Comparison of ENCODE assay signal across 10 mouse cellular contexts in genomic region chr1:185754486-185755290, GRCm38 (mm10).
A peak's percentile ranks its signal among the peaks of the same experiment; 100 is the strongest.
DNase-seq lines count a peak whose midpoint lies in the region; ATAC-seq and TF ChIP-seq lines count a peak whose summit lies in the region.
"Had no signal": no experiment of that assay in that cellular context is flagged by ENCODE, and none has a peak within 500 bp of the region (broad histone marks: within the 10 kb centered on the region; RNA-seq: fewer than 3 reads in every experiment).

No protein-coding gene starts in this region.

- no peak for DNase-seq in heart, adult 2 months
- no peak for DNase-seq in heart, adult 8-10 months (ENCODE audit: low spot score)
- DNase-seq in midbrain, postnatal 0 days (ENCODE audit: low spot score), result peak; percentile 33
- peak; percentile 32 for DNase-seq in retina, postnatal 1 day
- DNase-seq in thymus, postnatal 25 days, result no peak
- no peak for DNase-seq in hindbrain, embryonic 14.5 days (ENCODE audit: low spot score)
- DNase-seq: right cerebral cortex, postnatal 4 days had no signal

- H3K4me1 ChIP-seq in heart, adult 2 months (ENCODE audit: control insufficient read depth, insufficient read depth, low read length), result no peaks in the 10 kb centered on the region
- no peaks in the 10 kb centered on the region for H3K4me1 ChIP-seq in midbrain, postnatal 0 days (ENCODE audit: insufficient read depth, low read length)
- H3K4me1 ChIP-seq in midbrain, embryonic 16.5 days (ENCODE audit: control insufficient read depth, insufficient read depth, low read length), result no peaks in the 10 kb centered on the region
- peaks cover 4% of the 10 kb centered on the region for H3K4me1 ChIP-seq in kidney, embryonic 15.5 days
- H3K4me1 ChIP-seq in hindbrain, embryonic 14.5 days (replicated peaks; ENCODE audit: control insufficient read depth, insufficient read depth, low read length), result no peaks in the 10 kb centered on the region

- no peak overlapping the region for H3K4me2 ChIP-seq in midbrain, postnatal 0 days (ENCODE audit: low read depth, low read length, poor library complexity, severe bottlenecking)
- no peak overlapping the region for H3K4me2 ChIP-seq in midbrain, embryonic 16.5 days (ENCODE audit: low read length)
- no peak overlapping the region for H3K4me2 ChIP-seq in kidney, embryonic 15.5 days
- H3K4me2 ChIP-seq in hindbrain, embryonic 14.5 days (replicated peaks), result no peak overlapping the region

- intact Hi-C loops in heart, adult 2 months (cut with DNase I), result no loop called here

- no peak for TF ChIP-seq POLR2A in heart, adult 2 months (IDR thresholded peaks at IDR 0.05; ENCODE audit: insufficient read depth, low read depth, low read length)

- no peaks in the 10 kb centered on the region for H3K36me3 ChIP-seq in heart, adult 2 months (ENCODE audit: control insufficient read depth, insufficient read depth, low read length)
- no peaks in the 10 kb centered on the region for H3K36me3 ChIP-seq in midbrain, postnatal 0 days (ENCODE audit: insufficient read depth, low read length)
- no peaks in the 10 kb centered on the region for H3K36me3 ChIP-seq in midbrain, embryonic 16.5 days (ENCODE audit: control insufficient read depth, insufficient read depth, low read length)
- no peaks in the 10 kb centered on the region for H3K36me3 ChIP-seq in kidney, embryonic 15.5 days
- H3K36me3 ChIP-seq in hindbrain, embryonic 14.5 days (replicated peaks; ENCODE audit: control insufficient read depth, insufficient read depth), result no peaks in the 10 kb centered on the region

- no peaks in the 10 kb centered on the region for H3K79me2 ChIP-seq in heart, adult 2 months (replicated peaks; ENCODE audit: control insufficient read depth, insufficient read depth, low read length)

- no peak overlapping the region for H3K27ac ChIP-seq in heart, adult 2 months
- H3K27ac ChIP-seq in midbrain, postnatal 0 days (ENCODE audit: low read depth, low read length), result no peak overlapping the region
- no peak overlapping the region for H3K27ac ChIP-seq in midbrain, embryonic 16.5 days (ENCODE audit: low read length)
- no peak overlapping the region for H3K27ac ChIP-seq in kidney, embryonic 15.5 days
- no peak overlapping the region for H3K27ac ChIP-seq in hindbrain, embryonic 14.5 days

- no peak overlapping the region for H3K4me3 ChIP-seq in heart, adult 2 months
- H3K4me3 ChIP-seq in midbrain, postnatal 0 days (ENCODE audit: low read depth, low read length), result no peak overlapping the region
- H3K4me3 ChIP-seq in midbrain, embryonic 16.5 days (ENCODE audit: low read depth, low read length), result no peak overlapping the region
- no peak overlapping the region for H3K4me3 ChIP-seq in kidney, embryonic 15.5 days (replicated peaks)
- H3K4me3 ChIP-seq in hindbrain, embryonic 14.5 days (replicated peaks; ENCODE audit: low read length), result no peak overlapping the region
- H3K4me3 ChIP-seq: erythroblast, embryonic 14.5 days had no signal

- H3K9ac ChIP-seq in heart, adult 2 months (ENCODE audit: low read depth, low read length), result no peak overlapping the region
- H3K9ac ChIP-seq in midbrain, postnatal 0 days (replicated peaks; ENCODE audit: low read length, poor library complexity, severe bottlenecking), result no peak overlapping the region
- no peak overlapping the region for H3K9ac ChIP-seq in midbrain, embryonic 16.5 days (ENCODE audit: low read depth, low read length)
- no peak overlapping the region for H3K9ac ChIP-seq in kidney, embryonic 15.5 days
- H3K9ac ChIP-seq in hindbrain, embryonic 14.5 days, result no peak overlapping the region

- no peak for ATAC-seq in midbrain, postnatal 0 days (ENCODE audit: low FRiP score)
- ATAC-seq in midbrain, embryonic 16.5 days, result no peak
- ATAC-seq in kidney, embryonic 15.5 days (replicated peaks; ENCODE audit: low FRiP score), result peak; percentile 58
- no peak for ATAC-seq in hindbrain, embryonic 14.5 days (ENCODE audit: low FRiP score)

- H3K9me3 ChIP-seq in midbrain, postnatal 0 days (ENCODE audit: low read length), result no peaks in the 10 kb centered on the region
- H3K9me3 ChIP-seq in midbrain, embryonic 16.5 days (replicated peaks; ENCODE audit: control insufficient read depth, low read length, poor library complexity, severe bottlenecking), result no peaks in the 10 kb centered on the region
- H3K9me3 ChIP-seq in kidney, embryonic 15.5 days (replicated peaks), result no peaks in the 10 kb centered on the region
- H3K9me3 ChIP-seq in hindbrain, embryonic 14.5 days (ENCODE audit: control insufficient read depth, low read length), result no peaks in the 10 kb centered on the region

- no peaks in the 10 kb centered on the region for H3K27me3 ChIP-seq in heart, adult 2 months (ENCODE audit: control insufficient read depth, insufficient read depth, low read length)
- H3K27me3 ChIP-seq in midbrain, postnatal 0 days (ENCODE audit: insufficient read depth, low read length), result no peaks in the 10 kb centered on the region
- no peaks in the 10 kb centered on the region for H3K27me3 ChIP-seq in midbrain, embryonic 16.5 days (ENCODE audit: control insufficient read depth, insufficient read depth, low read depth, low read length)
- H3K27me3 ChIP-seq in kidney, embryonic 15.5 days, result no peaks in the 10 kb centered on the region
- no peaks in the 10 kb centered on the region for H3K27me3 ChIP-seq in hindbrain, embryonic 14.5 days (ENCODE audit: control insufficient read depth, insufficient read depth, low read length)

- TF ChIP-seq CTCF in heart, adult 2 months (IDR thresholded peaks at IDR 0.05), result peak; percentile 55
- TF ChIP-seq CTCF in midbrain, postnatal 0 days (IDR thresholded peaks at IDR 0.05), result peak; percentile 56

- TF ChIP-seq EP300 in heart, adult 2 months (IDR thresholded peaks at IDR 0.05; ENCODE audit: insufficient read depth, low read depth, low read length), result no peak

- 75% methylated on average over 13 of the region's 13 CpGs for WGBS in heart, adult 2 months
- WGBS in midbrain, postnatal 0 days, result 58% methylated on average over 13 of the region's 13 CpGs
- 70% methylated on average over 13 of the region's 13 CpGs for WGBS in midbrain, embryonic 16.5 days
- 41% methylated on average over 13 of the region's 13 CpGs for WGBS in kidney, embryonic 15.5 days
- WGBS in hindbrain, embryonic 14.5 days, result 72% methylated on average over 13 of the region's 13 CpGs

Comparison
In these comparisons a context has a peak if more than half of its experiments do, and no peak if none do; other contexts are left out.
1. DNase-seq: peak in midbrain, postnatal 0 days (single experiment) and retina, postnatal 1 day (single experiment); none in heart, adult 2 months (0 of 2), heart, adult 8-10 months (single experiment), thymus, postnatal 25 days (single experiment) and hindbrain, embryonic 14.5 days (single experiment).